Mouse (Mus musculus) inflammation-experienced regulatory T-cells, adult 6 months (primary cell): ENCODE results near the gene Trpt1. TPM values are rescaled to one million over a fixed set of nuclear protein-coding genes. Genes with fewer than 3 reads are reported as not detected.
"Not testable (repeated sequence)": the region's sequence is repeated elsewhere in the genome, so short reads cannot be mapped to it uniquely, and the experiment has no call there.

Experiments used
- ATAC-seq: one replicate; pipeline ENCODE4 v1.8.0; 2017
- polyA plus RNA-seq, 3 experiments: library from polyadenylated mRNA; unstranded; fragments of 100-300 nt; shearing (Covaris generic); gene quantifications; one replicate each; pipeline ENCODE4 v1.2.1; 2017

The Trpt1 gene
- polyA plus RNA-seq, 3 experiments from 2014 or later, result 6.4 to 12.8 (median 8.2) TPM

DNA sequence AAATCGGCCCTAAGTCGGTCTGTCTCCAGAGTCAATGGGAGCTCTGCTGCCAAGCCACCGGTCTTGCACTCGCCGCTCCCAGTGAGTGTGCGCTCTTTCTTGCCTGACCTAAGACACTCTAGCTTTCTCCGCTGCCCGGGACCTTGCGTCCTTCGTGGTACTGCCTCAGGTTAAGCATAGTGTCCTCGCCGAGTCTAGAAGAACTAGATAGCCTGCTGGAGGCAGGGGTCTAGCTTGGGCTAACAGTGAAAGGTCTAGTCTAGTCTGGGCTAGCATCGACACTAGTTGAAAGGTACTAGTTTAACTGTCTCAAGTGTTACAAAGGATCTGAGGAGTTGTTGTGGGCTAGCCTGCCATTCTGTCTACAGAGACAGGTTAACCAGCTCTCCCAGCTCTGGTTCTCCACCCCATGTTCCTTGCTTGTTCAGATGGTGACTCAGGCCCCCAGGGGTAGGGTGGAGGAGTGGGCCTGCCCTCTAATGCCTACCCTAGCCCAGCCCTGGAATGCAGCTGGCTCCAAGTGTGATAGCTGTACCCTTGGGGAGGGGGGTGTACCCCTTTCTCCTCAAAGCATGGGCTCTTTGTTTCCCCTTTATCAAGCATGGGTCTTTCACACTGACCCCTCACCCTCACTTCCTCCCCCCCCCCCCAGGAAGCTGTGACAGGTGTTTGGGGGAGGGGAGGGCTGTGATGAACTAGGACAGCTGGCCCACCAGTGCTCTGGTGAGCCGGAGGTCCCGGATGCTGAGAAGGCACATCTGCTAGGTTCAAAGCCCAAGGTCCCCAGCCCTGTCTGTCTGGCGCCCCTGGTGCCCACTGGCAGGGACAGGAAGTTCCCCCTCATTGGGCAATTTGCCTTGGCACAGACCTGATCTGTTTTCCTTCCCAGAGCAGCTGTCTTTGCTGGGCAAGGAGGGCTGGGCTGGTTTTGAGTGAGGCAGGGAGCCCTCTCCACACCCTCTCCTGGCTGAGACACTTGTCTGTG, 20.1 kb upstream of the Trpt1 start, which contains the start of gene Plcb3:
Plcb3 (minus strand) TSS at position 934 of the 985 bp plus-strand sequence.
- ATAC-seq, result no peak

DNA sequence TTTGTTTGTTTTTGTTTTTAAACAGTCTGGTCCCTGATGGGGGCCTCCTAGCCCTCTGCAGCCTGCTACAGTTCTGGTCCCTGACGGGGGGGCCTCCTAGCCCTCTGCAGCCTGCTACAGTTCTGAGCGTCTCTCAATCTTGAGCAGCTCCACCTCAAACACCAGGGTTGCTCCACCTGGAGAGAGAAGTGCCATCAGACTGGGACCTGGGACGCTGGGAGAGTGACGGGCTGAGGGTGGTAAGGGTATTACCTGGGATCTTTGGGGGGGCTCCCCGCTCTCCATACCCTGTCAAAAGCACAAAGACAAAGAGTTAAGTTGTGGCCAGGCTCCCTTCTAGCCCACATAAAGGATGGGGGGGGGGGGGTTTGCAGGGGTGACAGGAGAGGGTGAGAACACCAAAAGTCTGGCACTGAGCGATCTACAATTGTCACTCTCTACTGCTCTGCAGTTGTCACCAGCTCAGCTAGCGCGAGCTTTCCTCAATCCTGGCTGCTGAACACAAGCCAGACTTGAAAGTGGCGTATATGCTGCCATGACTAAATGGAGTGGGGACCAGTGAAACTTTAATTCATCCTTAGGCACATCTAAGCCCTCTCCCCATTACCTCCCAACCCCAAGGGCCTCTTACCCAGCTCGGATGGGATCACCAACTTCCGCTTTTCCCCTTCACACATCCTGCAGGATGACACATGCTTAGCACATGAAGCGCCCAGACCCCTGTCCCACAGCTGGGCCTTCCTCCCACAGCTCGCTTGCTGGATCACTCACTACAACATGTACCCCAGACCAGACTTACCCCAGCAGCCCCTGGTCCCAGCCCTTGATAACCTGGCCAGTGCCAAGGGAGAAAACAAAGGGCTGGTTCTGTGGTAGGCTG, 17.9 kb upstream of the Trpt1 start:
- ATAC-seq, result no peak

DNA sequence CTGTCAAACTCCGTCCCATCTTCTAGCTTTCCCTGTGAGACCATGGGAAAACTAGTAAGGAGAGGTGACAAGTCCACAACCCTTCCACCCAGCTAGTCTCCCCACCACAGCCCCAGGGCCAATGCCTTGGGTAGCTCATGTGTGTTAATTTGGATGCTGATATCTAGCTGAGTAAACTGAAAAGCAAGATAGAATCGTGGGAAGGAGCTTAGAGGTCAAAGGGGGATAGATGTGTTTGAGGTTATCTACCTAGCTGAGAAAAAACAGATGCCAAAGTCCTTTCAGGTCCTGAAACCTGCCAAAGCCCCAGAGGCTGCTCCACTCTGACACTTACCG, 17.3 kb upstream of the Trpt1 start:
- no peak for ATAC-seq

- ATAC-seq, result no peak
These were observed 16.9 kb upstream of the Trpt1 start for GRCm38 (mm10) chr19:6979001-6979479.

- ATAC-seq, result peak; percentile 90
These were observed 16.2 kb upstream of the Trpt1 start for GRCm38 (mm10) chr19:6979486-6980380.

GRCm38 (mm10) chr19:6980381-6981093, 15.4 kb upstream of the Trpt1 start, which contains the start of gene Fkbp2:
Gene Fkbp2, minus strand, starts transcription at chr19:6980501.
- peak; percentile 64 for ATAC-seq

GRCm38 (mm10) chr19:6981465-6981864, 14.5 kb upstream of the Trpt1 start:
- ATAC-seq, result no peak

DNA sequence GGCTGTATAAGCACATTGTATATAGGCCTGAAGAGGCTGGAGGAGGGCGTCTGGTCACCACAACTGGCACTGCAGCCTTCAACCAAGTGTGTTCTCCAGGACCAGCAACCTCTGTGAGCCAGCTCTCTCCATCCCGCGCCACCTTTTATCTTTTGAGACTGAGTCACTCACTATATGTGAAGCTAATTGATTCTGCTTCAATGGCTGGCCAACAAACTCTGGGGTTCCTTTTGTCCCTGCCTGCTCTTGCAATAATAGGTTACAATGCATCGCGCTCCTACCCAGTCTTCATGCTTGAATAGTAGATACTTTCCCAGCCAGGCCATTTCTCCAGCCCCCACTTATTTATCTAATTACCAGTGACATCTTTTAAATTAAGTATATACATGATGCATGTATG, 12.3 kb upstream of the Trpt1 start:
- ATAC-seq, result no peak

DNA sequence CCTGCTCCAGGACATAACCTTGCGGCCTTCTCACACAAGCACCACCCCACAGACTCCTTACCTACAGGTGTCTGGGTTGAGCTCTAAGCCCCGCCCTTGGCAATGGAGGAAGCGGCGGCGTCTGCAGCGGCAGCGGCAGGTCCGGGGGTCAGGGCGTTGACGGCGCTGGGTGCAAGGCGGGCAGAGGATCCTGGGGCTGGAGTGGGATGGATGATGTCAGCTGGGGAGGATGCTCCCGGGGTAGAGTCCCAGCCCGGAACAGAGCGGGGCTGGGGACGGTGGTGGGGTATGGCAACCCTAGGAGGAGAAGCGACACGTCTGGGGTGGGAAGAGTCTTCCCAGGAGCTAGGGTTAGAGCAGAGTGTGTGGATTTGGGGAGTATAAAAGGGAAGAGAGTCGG, 10.6 kb upstream of the Trpt1 start:
- ATAC-seq, result no peak

DNA sequence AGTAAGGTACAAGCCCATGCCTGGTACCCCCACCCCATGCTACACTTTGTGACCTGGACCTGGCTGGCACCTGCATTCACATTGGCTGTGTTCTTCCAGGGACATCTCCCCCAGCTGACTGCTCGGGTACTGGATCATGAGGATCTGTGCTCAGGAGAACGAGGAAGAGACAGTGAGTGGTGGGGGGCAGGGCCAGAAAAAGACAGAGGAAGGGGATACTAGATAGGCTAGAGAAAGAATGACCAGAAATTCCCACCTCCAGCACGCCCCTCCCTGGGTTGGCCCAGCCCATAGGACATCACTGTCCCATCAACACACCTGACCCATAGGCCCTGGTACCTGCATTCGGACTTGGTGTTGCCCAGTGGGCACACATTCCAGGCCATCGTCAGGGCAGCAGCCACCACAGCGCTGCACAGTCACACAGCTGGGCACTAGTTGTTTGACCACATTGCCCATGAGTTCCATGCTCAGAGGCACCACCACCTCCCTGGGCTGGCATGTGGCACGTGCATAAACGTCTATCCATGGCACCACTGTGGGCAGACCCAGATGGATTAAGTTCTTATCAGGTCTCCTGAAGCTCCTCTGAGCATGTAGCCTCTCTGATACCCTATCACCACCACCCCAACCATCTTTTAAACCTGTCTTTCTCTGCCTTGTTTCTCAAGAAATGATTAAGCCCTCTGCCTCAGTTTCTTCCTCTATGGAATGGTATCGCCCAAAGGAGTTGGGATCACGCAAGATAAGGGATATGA, 9.8 kb upstream of the Trpt1 start:
- no peak for ATAC-seq

GRCm38 (mm10) chr19:6987061-6987903, 8.6 kb upstream of the Trpt1 start, which contains the start of gene Vegfb:
Gene Vegfb, minus strand, starts transcription at chr19:6987651.
- peak; percentile 56 for ATAC-seq

- no peak for ATAC-seq
These were observed 8.0 kb upstream of the Trpt1 start for GRCm38 (mm10) chr19:6987904-6988285.

DNA sequence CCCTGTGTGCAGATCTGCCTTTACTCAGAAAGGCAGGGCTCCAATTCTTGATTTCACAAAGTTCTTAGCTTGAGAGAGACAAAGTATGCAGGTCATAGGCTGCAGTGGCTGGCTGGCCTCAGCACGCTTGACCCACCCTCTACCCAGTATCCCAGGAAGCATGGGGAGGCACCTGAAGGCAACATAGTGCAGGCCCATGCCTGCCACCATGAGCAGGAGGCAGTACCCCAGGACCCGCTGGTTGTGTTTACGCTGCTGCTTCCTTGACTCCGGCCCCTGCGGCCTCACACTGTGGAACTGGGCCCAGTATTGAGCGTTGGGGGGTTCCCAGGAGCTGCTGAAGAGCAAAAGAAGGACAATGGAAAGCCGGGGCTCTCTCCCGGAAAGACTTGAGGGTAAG, 6.7 kb upstream of the Trpt1 start:
- ATAC-seq, result no peak

- no peak for ATAC-seq
These were observed 5.2 kb upstream of the Trpt1 start for GRCm38 (mm10) chr19:6990712-6991111.

DNA sequence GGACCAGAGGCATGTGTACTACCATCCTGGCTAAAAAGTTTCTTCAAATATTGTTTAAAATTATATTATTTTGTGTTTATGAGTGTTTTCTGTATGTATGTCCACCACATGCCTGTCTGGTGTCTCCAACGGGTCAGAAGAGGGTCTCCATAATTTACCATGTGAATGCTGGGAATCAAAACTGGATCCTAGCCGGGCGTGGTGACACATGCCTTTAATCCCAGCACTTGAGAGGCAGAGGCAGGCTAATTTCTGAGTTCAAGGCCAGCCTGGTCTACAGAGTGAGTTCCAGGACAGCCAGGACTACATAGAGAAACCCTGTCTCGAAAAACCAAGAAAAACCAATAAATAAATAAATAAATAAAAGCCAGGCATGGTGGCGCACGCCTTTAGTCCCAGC, 4.8 kb upstream of the Trpt1 start:
- ATAC-seq, result not testable (repeated sequence)

GRCm38 (mm10) chr19:6992011-6992858, 3.7 kb upstream of the Trpt1 start, which contains the start of gene Dnajc4:
Gene Dnajc4, minus strand, starts transcription at chr19:6992572.
- peak; percentile 98 for ATAC-seq

- no peak for ATAC-seq
These were observed 2.7 kb upstream of the Trpt1 start for GRCm38 (mm10) chr19:6993011-6993770.

GRCm38 (mm10) chr19:6994002-6994401, 1.9 kb upstream of the Trpt1 start:
- no peak for ATAC-seq
